Mouse (Mus musculus) adrenal gland (tissue): Measurements from ENCODE around the gene Stx2.
"Not testable (repeated sequence)": the region's sequence is repeated elsewhere in the genome, so short reads cannot be mapped to it uniquely, and the experiment has no call there.

Experiments used
- intact Hi-C: fragments of 180-260 bp; cut with DNase I; formaldehyde crosslinking; loops from one replicate; pipeline ENCODE4 v1.15.1; 2025

Gene Stx2

DNA sequence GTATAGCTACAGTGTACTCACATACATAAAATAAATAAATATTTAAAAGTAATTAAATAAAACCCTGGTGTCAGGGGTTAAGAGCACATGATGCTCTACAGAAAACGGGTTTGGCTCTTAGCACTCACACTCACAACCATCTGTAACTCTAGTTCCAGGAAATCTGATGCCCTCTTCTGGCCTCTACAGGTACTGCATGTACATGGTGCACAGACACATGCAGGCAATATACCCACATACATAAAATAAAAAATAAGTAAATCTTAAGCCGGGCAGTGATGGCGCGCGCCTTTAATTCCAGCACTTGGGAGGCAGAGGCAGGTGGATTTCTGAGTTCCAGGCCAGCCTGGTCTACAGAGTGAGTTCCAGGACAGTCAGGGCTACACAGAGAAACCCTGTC lies 54.0 kb downstream of the Stx2 start:
- intact Hi-C loops = not testable (repeated sequence)

- intact Hi-C loops = no loop called here
Measured at GRCm38 (mm10) chr5:128953278-128954070, 54.9 kb downstream of the Stx2 start, which contains the start of gene Rimbp2. Gene Rimbp2, minus strand, starts transcription at chr5:128953486.

GRCm38 (mm10) chr5:128952291-128953195 lies 55.8 kb downstream of the Stx2 start:
- intact Hi-C loops = no loop called here

- intact Hi-C loops = no loop called here
Measured at GRCm38 (mm10) chr5:128951472-128951871, 56.9 kb downstream of the Stx2 start.

DNA sequence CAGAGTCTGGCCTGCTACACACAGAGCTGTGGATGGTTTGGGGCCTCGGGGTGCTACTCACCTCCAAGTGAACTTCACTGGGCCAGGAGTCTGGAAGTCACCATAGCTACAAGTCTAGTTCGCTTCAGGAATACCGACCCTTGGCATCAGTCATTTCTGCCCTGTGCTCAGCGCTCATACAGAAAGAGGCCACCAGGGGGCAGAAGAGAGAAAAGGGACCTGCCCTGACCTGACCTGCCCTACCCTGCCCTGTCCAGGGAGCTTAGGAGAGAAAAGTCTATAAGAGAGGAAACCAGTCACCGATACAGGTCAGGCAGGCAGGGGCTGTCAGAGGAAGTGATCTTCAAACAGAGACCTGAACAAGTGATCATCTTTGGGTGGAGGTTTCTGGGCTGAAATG lies 61.3 kb downstream of the Stx2 start:
- intact Hi-C loops = no loop called here

DNA sequence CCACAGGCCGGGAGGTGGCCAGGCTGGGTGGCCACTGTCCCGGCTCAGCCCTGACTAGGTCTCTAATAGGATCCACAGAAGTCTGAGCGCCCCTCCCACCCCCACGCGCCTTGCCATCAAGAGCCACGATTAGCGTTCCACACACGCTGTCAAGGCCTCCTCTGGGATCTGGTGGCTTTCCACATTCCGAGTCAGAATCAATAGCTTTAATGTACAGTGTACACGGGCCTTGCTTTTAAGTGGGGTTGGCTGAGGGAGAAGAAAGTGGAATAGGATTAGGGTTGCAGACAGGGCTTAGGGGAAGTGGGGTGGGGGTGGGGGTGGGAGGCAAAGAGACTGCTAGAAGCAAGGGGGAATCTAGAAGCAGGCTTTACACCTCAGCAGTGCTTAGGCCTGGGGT lies 67.9 kb downstream of the Stx2 start:
- intact Hi-C loops = no loop called here

GRCm38 (mm10) chr5:128935359-128935899 lies 72.9 kb downstream of the Stx2 start:
- intact Hi-C loops = no loop called here
